Mouse (Mus musculus) thymus, adult 2 months (tissue): ENCODE results near the gene Rgs6.

Experiments used
- CTCF ChIP-seq: fragments of 200-500 bp; IDR thresholded peaks from 2 replicates; pipeline ENCODE4 v1.5.1; 2012; ENCODE audit warnings: mild to moderate bottlenecking, control low read depth, low read length, moderate library complexity, borderline replicate concordance; ENCODE audit not compliant: control insufficient read depth, poor library complexity, insufficient read depth; ENCODE audit errors: extremely low read depth
- POLR2A ChIP-seq: fragments of 200-500 bp; IDR thresholded peaks from 2 replicates; pipeline ENCODE4 v1.6.1; 2012; ENCODE audit warnings: mild to moderate bottlenecking, low read length, control low read depth, moderate library complexity; ENCODE audit not compliant: control insufficient read depth, poor library complexity, insufficient read depth; ENCODE audit errors: extremely low read depth

DNA sequence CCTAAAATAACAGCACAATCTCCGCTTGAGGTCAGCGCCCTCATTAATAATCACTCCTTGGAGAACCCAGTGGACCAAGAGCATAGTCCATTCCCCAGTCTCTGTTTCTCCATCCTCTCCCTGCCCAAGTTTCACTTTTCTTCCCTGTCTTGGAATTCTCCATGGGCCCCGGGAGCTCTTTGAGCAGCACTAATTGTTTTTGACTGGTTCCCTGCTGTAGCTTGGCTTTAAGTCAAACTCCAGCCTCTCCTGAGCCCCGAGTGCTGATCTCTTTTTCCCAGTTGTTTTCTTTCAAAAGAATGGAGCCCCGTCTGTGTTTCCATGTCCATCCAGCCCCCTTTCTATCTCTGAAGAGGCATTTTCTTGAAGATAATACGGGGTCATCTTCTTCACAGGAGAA, 12.3 kb downstream of the Rgs6 start:
- no peak for TF ChIP-seq POLR2A
- no peak for TF ChIP-seq CTCF
